Mouse (Mus musculus) hindbrain, embryonic 11.5 days (tissue): ENCODE results near the gene Slc16a11. TPM values are rescaled to one million over a fixed set of nuclear protein-coding genes. Genes with fewer than 3 reads are reported as not detected.

ENCODE experiments used
- microRNA counts: library from miRNA; unstranded; fragments of <30 nt; microRNA quantifications from one replicate; lab custom pipeline; 2015
- polyA plus RNA-seq: library from polyadenylated mRNA; unstranded; fragments of >200 nt; fragmentation: Nextera tagmentation; extraction: Ambion mirVana; gene quantifications from 2 replicates; pipeline ENCODE4 v1.2.1, GENCODE M21; 2014

The Slc16a11 gene
- polyA plus RNA-seq, 1 experiment from 2014 or later: 0.51 TPM

MicroRNA genes within 50 kb of the gene (microRNA counts, 519-probe panel; counts per million panel counts)
- microRNA mmu-miR-195 (lab: Ali Mortazavi, UCI) (3,200 counts per million, percentile 17 among the panel's probes with 10 or more counts), microRNA mmu-miR-497 (lab: Ali Mortazavi, UCI) (not detected)

Other genes starting within 250 kb of the Slc16a11 start
- gene Cldn7, start 248.0 kb upstream of the Slc16a11 start, polyA plus RNA-seq: 8.2 and 8.4 TPM in 2 replicates
- 23.8 and 26.8 TPM in 2 replicates for gene Ctdnep1, start 231.6 kb upstream of the Slc16a11 start, polyA plus RNA-seq
- 154 and 163 TPM in 2 replicates for gene Elp5, start 230.2 kb upstream of the Slc16a11 start, polyA plus RNA-seq
- 621 and 643 TPM in 2 replicates for gene Gabarap, start 221.6 kb upstream of the Slc16a11 start, polyA plus RNA-seq
- gene Phf23, start 217.0 kb upstream of the Slc16a11 start, polyA plus RNA-seq: 56.7 and 57.5 TPM in 2 replicates
- 24.6 and 27.2 TPM in 2 replicates for gene Dvl2, start 212.2 kb upstream of the Slc16a11 start, polyA plus RNA-seq
- gene Acadvl, start 197.3 kb upstream of the Slc16a11 start, polyA plus RNA-seq: 45.1 and 52.1 TPM in 2 replicates
- 13.2 and 18.7 TPM in 2 replicates for gene Dlg4, start 195.8 kb upstream of the Slc16a11 start, polyA plus RNA-seq
- gene Asgr1, start 158.7 kb upstream of the Slc16a11 start, polyA plus RNA-seq: 0.29 and 0.40 TPM in 2 replicates
- not detected in 2 replicates for gene Asgr2, start 120.1 kb upstream of the Slc16a11 start, polyA plus RNA-seq
- gene Mgl2, start 82.4 kb upstream of the Slc16a11 start, polyA plus RNA-seq: 0.42 TPM in 1 of 2 replicates, not detected in the other
- gene Clec10a, start 56.6 kb upstream of the Slc16a11 start, polyA plus RNA-seq: 0.32 and 1.4 TPM in 2 replicates
- 10.9 and 14.3 TPM in 2 replicates for gene Slc16a13, start 8.3 kb downstream of the Slc16a11 start, polyA plus RNA-seq
- 5.0 and 5.9 TPM in 2 replicates for gene Bcl6b, start 17.0 kb downstream of the Slc16a11 start, polyA plus RNA-seq
- gene 0610010K14Rik, start 25.2 kb downstream of the Slc16a11 start, polyA plus RNA-seq: 229 and 230 TPM in 2 replicates
- gene Gm21988, start 27.1 kb downstream of the Slc16a11 start, polyA plus RNA-seq: 10.2 and 11.6 TPM in 2 replicates
- 146 and 147 TPM in 2 replicates for gene Rnasek, start 27.1 kb downstream of the Slc16a11 start, polyA plus RNA-seq
- 3.5 and 3.7 TPM in 2 replicates for gene Alox12, start 42.6 kb downstream of the Slc16a11 start, polyA plus RNA-seq
- gene Alox12e, start 109.9 kb downstream of the Slc16a11 start, polyA plus RNA-seq: not detected in 2 replicates
- gene Alox15, start 139.3 kb downstream of the Slc16a11 start, polyA plus RNA-seq: 0.18 TPM in 1 of 2 replicates, not detected in the other
- gene Pelp1, start 197.3 kb downstream of the Slc16a11 start, polyA plus RNA-seq: 31.0 and 32.0 TPM in 2 replicates
- 27.8 and 38.1 TPM in 2 replicates for gene Arrb2, start 219.9 kb downstream of the Slc16a11 start, polyA plus RNA-seq
- 40.2 and 42.0 TPM in 2 replicates for gene Med11, start 239.2 kb downstream of the Slc16a11 start, polyA plus RNA-seq
- gene Zmynd15, start 246.7 kb downstream of the Slc16a11 start, polyA plus RNA-seq: 0.22 and 0.43 TPM in 2 replicates
- 0.42 and 1.2 TPM in 2 replicates for gene Cxcl16, start 247.2 kb downstream of the Slc16a11 start, polyA plus RNA-seq